Mouse (Mus musculus) myocyte (in vitro differentiated cells): ENCODE measurements at regions not wholly inside any gene's neighbourhood (a gene's known extent, or its start where the extent isn't known, plus 50 kb on each side); places are given as distances from the start of the nearest gene placed in this dataset.

Source experiments
- H3K27me3 ChIP-seq: one replicate; pipeline ENCODE4 v1.6.1; 2011; ENCODE audit not compliant: control insufficient read depth, insufficient read depth, insufficient read length
- H3K36me3 ChIP-seq: one replicate; pipeline ENCODE4 v1.6.1; 2011; ENCODE audit not compliant: control insufficient read depth, insufficient read depth
- H3K4me2 ChIP-seq: one replicate; pipeline ENCODE4 v1.6.1; 2011; ENCODE audit warnings: low read depth, control low read depth
- H3K4me3 ChIP-seq: one replicate; pipeline ENCODE4 v1.5.1; 2011; ENCODE audit warnings: mild to moderate bottlenecking, control low read depth, moderate library complexity
- H3K79me2 ChIP-seq: one replicate; pipeline ENCODE4 v1.6.1; 2011; ENCODE audit not compliant: control insufficient read depth, insufficient read depth
- H3ac ChIP-seq: one replicate; pipeline ENCODE4 v1.6.1; 2011; ENCODE audit not compliant: control insufficient read depth, insufficient read length
- CEBPB ChIP-seq: IDR thresholded peaks from 2 replicates; pipeline ENCODE4 v1.6.1; 2011; ENCODE audit warnings: mild to moderate bottlenecking, moderate library complexity; ENCODE audit not compliant: poor library complexity, insufficient read depth, severe bottlenecking
- E2F4 ChIP-seq: IDR thresholded peaks from one replicate; pipeline ENCODE4 v1.6.1; 2011; ENCODE audit warnings: mild to moderate bottlenecking, control low read depth, moderate library complexity; ENCODE audit not compliant: insufficient read depth
- MAX ChIP-seq: IDR thresholded peaks from one replicate; pipeline ENCODE4 v1.6.1; 2011; ENCODE audit warnings: low read depth, mild to moderate bottlenecking, control low read depth
- MYOD1 ChIP-seq, 3 experiments: IDR thresholded peaks; one replicate each; pipeline ENCODE4 v1.6.1; 2011; ENCODE audit warnings: control low read depth in 2 of 3, low read depth in 2 of 3, mild to moderate bottlenecking in 2 of 3, moderate library complexity in 1 of 3; ENCODE audit not compliant: insufficient read length in 2 of 3, control insufficient read depth in 1 of 3
- MYOG ChIP-seq, 3 experiments: IDR thresholded peaks; one replicate each; pipeline ENCODE4 v1.6.1; 2011; ENCODE audit warnings: control low read depth in 2 of 3, low read depth in 2 of 3, mild to moderate bottlenecking in 2 of 3; ENCODE audit not compliant: insufficient read length in 2 of 3, control insufficient read depth in 1 of 3, insufficient read depth in 1 of 3
- POLR2A ChIP-seq: IDR thresholded peaks from one replicate; pipeline ENCODE4 v1.6.1; 2011; ENCODE audit warnings: low read depth, mild to moderate bottlenecking, control low read depth, moderate library complexity; ENCODE audit not compliant: insufficient read length
- POLR2AphosphoS2 ChIP-seq: IDR thresholded peaks from one replicate; pipeline ENCODE4 v1.6.1; 2011; ENCODE audit warnings: low read depth, control low read depth; ENCODE audit not compliant: insufficient read length
- REST ChIP-seq: IDR thresholded peaks from one replicate; pipeline ENCODE4 v1.6.1; 2011; ENCODE audit warnings: mild to moderate bottlenecking, control low read depth, moderate library complexity; ENCODE audit not compliant: insufficient read depth, insufficient read length
- SRF ChIP-seq: IDR thresholded peaks from one replicate; pipeline ENCODE4 v1.6.1; 2011; ENCODE audit warnings: low read depth; ENCODE audit not compliant: control insufficient read depth, insufficient read length
- TCF12 ChIP-seq: IDR thresholded peaks from one replicate; pipeline ENCODE4 v1.6.1; 2011; ENCODE audit warnings: mild to moderate bottlenecking, control low read depth; ENCODE audit not compliant: poor library complexity, insufficient read depth, severe bottlenecking
- TCF3 ChIP-seq: IDR thresholded peaks from one replicate; pipeline ENCODE4 v1.6.1; 2011; ENCODE audit warnings: low read depth, control low read depth; ENCODE audit not compliant: insufficient read length
- USF1 ChIP-seq: IDR thresholded peaks from one replicate; pipeline ENCODE4 v1.6.1; 2011; ENCODE audit warnings: low read depth, mild to moderate bottlenecking, control low read depth, moderate library complexity

DNA sequence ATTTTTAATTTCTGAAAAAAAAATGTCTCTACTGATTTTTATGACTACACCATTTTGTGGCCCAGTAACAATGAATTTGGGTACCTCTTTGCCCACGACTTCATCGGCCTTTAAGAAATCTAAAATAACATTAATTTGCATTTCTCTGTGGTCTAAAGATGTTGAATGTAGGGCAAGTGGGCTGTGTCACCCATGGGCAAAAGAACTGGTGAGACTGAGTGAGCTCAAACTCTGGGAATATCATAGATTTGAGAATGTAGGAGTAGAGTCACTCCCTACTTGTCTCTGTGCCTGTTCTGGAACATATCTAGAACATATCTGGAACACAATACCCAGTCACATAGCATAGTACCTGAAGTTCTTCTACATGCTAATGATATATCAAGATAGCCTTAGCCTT, 78.5 kb upstream of the Wls start:
- no peaks in the 10 kb centered on the region for H3K36me3 ChIP-seq
- TF ChIP-seq TCF12 (no peak), REST (no peak), USF1 (no peak), CEBPB (no peak), E2F4 (no peak), MYOD1 (IDR thresholded peaks at IDR 0.05; ENCODE audit: control insufficient read depth in 1 of 3, insufficient read length in 2 of 3, low read depth in 2 of 3) (no peak), POLR2A (no peak), SRF (no peak), TCF3 (no peak), MYOG (IDR thresholded peaks at IDR 0.05; ENCODE audit: control insufficient read depth in 1 of 3, insufficient read depth in 1 of 3, insufficient read length in 2 of 3, low read depth in 2 of 3) (no peak), MAX (no peak), POLR2AphosphoS2 (no peak)
- H3K4me3 ChIP-seq, result no peak overlapping the region
- H3ac ChIP-seq, result no peak overlapping the region
- no peaks in the 10 kb centered on the region for H3K79me2 ChIP-seq
- no peaks in the 10 kb centered on the region for H3K27me3 ChIP-seq
- no peak overlapping the region for H3K4me2 ChIP-seq

DNA sequence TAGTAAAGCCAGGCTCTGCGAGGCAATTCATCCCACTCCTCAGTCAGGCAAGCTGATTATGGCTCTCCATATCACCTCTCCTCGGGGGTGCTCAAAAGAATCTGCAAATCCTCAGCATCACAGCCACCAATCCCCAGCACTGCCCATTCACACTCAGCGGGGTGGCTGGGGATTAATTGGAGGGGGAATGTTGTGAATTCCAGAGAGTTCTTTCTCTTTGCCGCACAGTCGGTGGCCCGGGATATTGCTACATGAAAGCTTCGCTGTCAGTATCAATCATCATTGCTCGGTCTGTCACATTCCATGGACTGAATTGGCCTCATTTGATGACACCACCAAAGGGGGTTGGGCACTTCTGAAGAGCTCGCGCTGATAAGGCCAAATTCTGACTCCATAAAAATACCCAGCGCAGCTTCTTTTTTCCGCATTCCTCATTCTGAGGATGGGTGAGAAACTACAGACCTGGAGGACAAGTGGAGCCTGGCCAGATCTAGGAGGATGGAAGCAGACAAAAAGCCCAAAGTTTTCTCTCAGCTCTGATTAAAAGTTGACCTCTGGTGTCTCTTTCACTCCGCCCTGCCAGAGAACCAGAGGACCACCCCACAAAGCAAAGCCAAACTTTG, 57.1 kb upstream of the Wls start:
- H3K4me3 ChIP-seq, result no peak overlapping the region
- no peaks in the 10 kb centered on the region for H3K79me2 ChIP-seq

DNA sequence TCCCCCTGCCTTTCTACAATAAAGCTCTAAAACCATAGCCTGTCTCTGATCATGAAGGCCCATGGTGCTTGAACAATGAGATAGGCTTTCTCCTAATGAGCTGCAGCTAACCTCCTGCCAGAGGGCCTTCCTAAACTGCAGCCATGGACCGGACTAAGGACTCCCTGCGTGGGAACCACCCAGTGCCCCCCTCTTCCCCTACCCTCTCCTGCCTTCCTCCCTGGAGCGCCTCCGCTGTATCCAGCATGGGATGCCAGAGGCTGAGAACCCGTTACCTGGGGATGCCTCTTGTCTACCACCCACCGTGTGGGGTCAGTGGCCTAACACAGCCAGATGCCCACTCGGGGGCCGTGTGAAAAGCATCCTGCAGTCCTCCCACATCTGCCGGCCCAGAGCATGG, 51.7 kb upstream of the Wls start:
- no peak overlapping the region for H3K4me2 ChIP-seq

More for the DNA sequence above, 57.1 kb upstream of the Wls start:
- TF ChIP-seq CEBPB (no peak), POLR2AphosphoS2 (no peak), USF1 (no peak), TCF12 (no peak), MAX (no peak), REST (no peak), MYOD1 (IDR thresholded peaks at IDR 0.05; ENCODE audit: control insufficient read depth in 1 of 3, insufficient read length in 2 of 3, low read depth in 2 of 3) (no peak), POLR2A (no peak), MYOG (IDR thresholded peaks at IDR 0.05; ENCODE audit: control insufficient read depth in 1 of 3, insufficient read depth in 1 of 3, insufficient read length in 2 of 3, low read depth in 2 of 3) (no peak), TCF3 (no peak), SRF (no peak), E2F4 (no peak)
- Histone ChIP-seq H3K27me3 (no peaks in the 10 kb centered on the region), H3K36me3 (no peaks in the 10 kb centered on the region), H3K4me2 (no peak overlapping the region), H3ac (no peak overlapping the region)

More for the DNA sequence above, 51.7 kb upstream of the Wls start:
- no peak overlapping the region for H3K4me3 ChIP-seq
- H3K27me3 ChIP-seq, result no peaks in the 10 kb centered on the region
- no peak for TF ChIP-seq E2F4
- TF ChIP-seq TCF3, result no peak
- no peak for TF ChIP-seq MYOD1 (IDR thresholded peaks at IDR 0.05; ENCODE audit: control insufficient read depth in 1 of 3, insufficient read length in 2 of 3, low read depth in 2 of 3)
- no peak for TF ChIP-seq POLR2AphosphoS2
- H3K36me3 ChIP-seq, result no peaks in the 10 kb centered on the region
- no peaks in the 10 kb centered on the region for H3K79me2 ChIP-seq
- no peak overlapping the region for H3ac ChIP-seq
